Mouse (Mus musculus) heart, adult 2 months (tissue): ENCODE data around the gene Kif3a.

ENCODE experiments used
- CTCF ChIP-seq: fragments of 200-600 bp; IDR thresholded peaks from 2 replicates; pipeline ENCODE4 v1.8.1; 2022; ENCODE audit warnings: antibody characterized with exemption, mild to moderate bottlenecking, moderate library complexity
- POLR2A ChIP-seq: fragments of 200-500 bp; IDR thresholded peaks from 2 replicates; pipeline ENCODE4 v1.6.1; 2011; ENCODE audit warnings: mild to moderate bottlenecking, low read depth, low read length, control low read depth; ENCODE audit not compliant: insufficient read depth

- TF ChIP-seq CTCF, result no peak
- TF ChIP-seq POLR2A, result no peak
Observed at GRCm38 (mm10) chr11:53618619-53619198, 51.5 kb downstream of the Kif3a start, which contains the start of gene Il4.
